Mouse (Mus musculus) gastrocnemius, adult 2 months (tissue): ENCODE data around the gene Adam15. TPM values are rescaled to one million over a fixed set of nuclear protein-coding genes. Genes with fewer than 3 reads are reported as not detected.

Experiments
- DNase-seq: peaks from one replicate; pipeline ENCODE4 v3.0.0; 2022
- H3K27ac ChIP-seq: fragments of 200-600 bp; 2 replicates; pipeline ENCODE4 v1.8.1; 2022; ENCODE audit warnings: mild to moderate bottlenecking
- H3K4me3 ChIP-seq: fragments of 200-600 bp; 2 replicates; pipeline ENCODE4 v1.8.1; 2022; ENCODE audit warnings: mild to moderate bottlenecking, moderate library complexity
- CTCF ChIP-seq: fragments of 200-600 bp; IDR thresholded peaks from 2 replicates; pipeline ENCODE4 v1.8.1; 2022; ENCODE audit warnings: antibody characterized with exemption, mild to moderate bottlenecking, moderate library complexity
- intact Hi-C: fragments of 180-260 bp; cut with DNase I; formaldehyde crosslinking; loops from one replicate; pipeline ENCODE4 v1.15.1; 2025
- total RNA-seq, 2 experiments: library from RNA; stranded (reverse); gene quantifications; 2 replicates each; pipeline ENCODE4 v1.2.3; 2021

Adam15 gene
- total RNA-seq, 2 experiments from 2014 or later: 21.7 to 30.5 TPM

- intact Hi-C loops: loop anchor here (2.0 kb wide), 2 partner anchors 39 to 169 kb away; no protein-coding TSS in a partner anchor
- peak overlapping the region; percentile 50 for H3K4me3 ChIP-seq
- no peak for TF ChIP-seq CTCF
- peak; percentile 37 for DNase-seq
- no peak overlapping the region for H3K27ac ChIP-seq
Measured at GRCm38 (mm10) chr3:89315930-89316831, 33.6 kb downstream of the Adam15 start.

- peak overlapping the region; percentile 38 for H3K27ac ChIP-seq
- intact Hi-C loops: no loop called here
- peak; percentile 83 for DNase-seq
- H3K4me3 ChIP-seq: peak overlapping the region; percentile 50
- peak; percentile 98 for TF ChIP-seq CTCF
Measured at GRCm38 (mm10) chr3:89315195-89315929, 34.4 kb downstream of the Adam15 start.

GRCm38 (mm10) chr3:89314791-89315190, 35.0 kb downstream of the Adam15 start:
- TF ChIP-seq CTCF: no peak
- intact Hi-C loops: no loop called here
- no peak overlapping the region for H3K4me3 ChIP-seq
- no peak for DNase-seq
- H3K27ac ChIP-seq: peak overlapping the region; percentile 38

DNA sequence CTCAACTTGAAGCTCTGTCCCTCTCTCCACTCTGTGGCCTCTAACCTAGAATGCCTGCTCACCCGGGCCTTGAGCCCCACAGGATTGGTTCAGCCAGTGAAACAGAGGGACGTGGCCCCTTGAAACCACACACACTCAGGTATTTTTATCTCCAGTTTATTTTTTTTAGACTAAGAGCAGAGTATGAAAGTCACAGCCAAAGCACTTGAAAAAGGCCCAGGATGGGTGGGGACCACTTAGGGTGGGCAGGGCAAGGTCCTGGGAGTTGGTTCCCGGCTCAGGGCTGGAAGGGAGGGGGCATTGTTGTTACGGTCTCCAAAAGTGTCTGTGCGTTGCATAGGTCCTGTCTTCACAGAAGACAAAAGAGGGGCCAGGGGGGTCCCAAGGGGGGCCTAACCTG, 35.5 kb downstream of the Adam15 start:
- DNase-seq: no peak
- Histone ChIP-seq H3K27ac (0 out of 2 replicates have a peak overlapping the region, but pooled peaks have one; percentile 38), H3K4me3 (no peak overlapping the region)
- intact Hi-C loops: no loop called here
- TF ChIP-seq CTCF: no peak

DNA sequence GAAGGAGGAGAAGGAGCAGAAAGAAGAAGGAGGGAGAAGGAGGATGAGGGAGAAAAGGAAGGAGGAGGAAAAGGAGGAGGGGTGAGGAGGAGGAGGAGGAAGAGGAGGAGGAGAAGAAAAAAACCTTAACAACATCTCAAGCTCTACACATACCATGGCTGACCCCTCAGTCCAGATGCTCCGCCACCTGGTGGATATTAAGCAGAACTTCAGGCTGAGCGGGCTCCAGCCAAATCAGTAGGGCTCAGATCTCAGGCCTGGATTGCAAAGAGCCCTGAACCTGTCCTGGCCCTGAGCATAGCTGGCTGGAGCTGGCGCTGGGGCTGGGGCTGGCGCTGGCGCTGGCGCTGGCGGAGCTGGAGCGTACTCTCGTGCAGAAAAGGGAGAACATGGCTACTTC, 41.7 kb downstream of the Adam15 start:
- DNase-seq: peak; percentile 74
- Histone ChIP-seq H3K27ac (no peak overlapping the region), H3K4me3 (no peak overlapping the region)
- TF ChIP-seq CTCF: peak; percentile 84
- intact Hi-C loops: loop anchor here (2.0 kb wide), 1 partner anchor 61 kb away; the partner anchor contains the start of gene Trim46

- no peak for TF ChIP-seq CTCF
- Histone ChIP-seq H3K4me3 (no peak overlapping the region), H3K27ac (no peak overlapping the region)
- DNase-seq: no peak
- intact Hi-C loops: no loop called here
Measured at GRCm38 (mm10) chr3:89305551-89306325, 44.1 kb downstream of the Adam15 start.

GRCm38 (mm10) chr3:89305105-89305504, 44.7 kb downstream of the Adam15 start:
- TF ChIP-seq CTCF: no peak
- intact Hi-C loops: no loop called here
- no peak for DNase-seq
- Histone ChIP-seq H3K27ac (no peak overlapping the region), H3K4me3 (no peak overlapping the region)

GRCm38 (mm10) chr3:89304440-89304839, 45.4 kb downstream of the Adam15 start:
- intact Hi-C loops: no loop called here
- H3K27ac ChIP-seq: no peak overlapping the region
- H3K4me3 ChIP-seq: no peak overlapping the region
- DNase-seq: no peak
- TF ChIP-seq CTCF: no peak

- TF ChIP-seq CTCF: peak; percentile 32; the same call in 1 of the 2 replicates
- no peak overlapping the region for H3K4me3 ChIP-seq
- no peak overlapping the region for H3K27ac ChIP-seq
- intact Hi-C loops: no loop called here
- DNase-seq: no peak
Measured at GRCm38 (mm10) chr3:89300514-89300913, 49.3 kb downstream of the Adam15 start.

DNA sequence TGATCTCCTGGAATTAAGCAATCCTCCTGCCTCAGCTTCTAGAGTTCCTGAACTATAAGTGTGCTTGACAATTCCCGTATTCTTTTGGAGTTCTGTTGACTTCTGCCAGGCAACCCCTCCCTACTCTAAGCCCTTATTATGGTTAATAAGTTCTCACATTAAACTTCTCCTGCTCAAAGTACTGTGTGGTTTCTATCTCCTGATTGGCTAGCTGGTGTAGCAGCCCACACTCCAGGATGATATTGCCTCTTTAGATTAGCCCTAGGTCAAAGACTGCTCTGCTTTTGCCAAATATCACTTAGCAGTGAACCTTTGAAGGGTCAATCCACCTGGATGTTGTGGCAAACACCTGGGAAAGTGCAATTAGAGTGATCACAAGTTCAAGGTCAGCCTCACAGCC, 49.7 kb downstream of the Adam15 start:
- no peak for DNase-seq
- Histone ChIP-seq H3K4me3 (peak overlapping the region; percentile 64), H3K27ac (no peak overlapping the region)
- intact Hi-C loops: no loop called here
- no peak for TF ChIP-seq CTCF

DNA sequence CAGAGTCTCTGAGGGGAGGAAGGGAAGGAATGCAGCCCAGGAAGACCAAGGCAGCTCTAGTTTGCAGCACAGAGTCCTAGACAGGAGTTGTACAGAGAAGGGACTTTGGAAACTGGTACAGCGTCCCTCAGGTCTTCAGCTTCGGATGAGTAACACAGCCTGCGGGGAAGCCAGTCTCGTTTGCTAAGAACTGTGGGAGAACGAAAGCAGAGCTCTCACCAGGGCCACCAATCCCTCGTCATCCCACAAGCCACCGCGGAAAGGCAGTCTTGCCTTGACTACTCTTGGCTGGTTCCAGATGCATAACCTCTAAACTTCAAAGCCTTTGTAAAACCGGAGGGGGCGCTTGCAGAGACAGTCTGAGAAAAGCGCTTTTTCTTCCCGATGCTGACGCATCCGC, 50.3 kb downstream of the Adam15 start:
- no peak for DNase-seq
- Histone ChIP-seq H3K27ac (peak overlapping the region; percentile 38; the same call in 1 of the 2 replicates), H3K4me3 (peak overlapping the region; percentile 64)
- intact Hi-C loops: no loop called here
- no peak for TF ChIP-seq CTCF

- Histone ChIP-seq H3K27ac (no peak overlapping the region), H3K4me3 (no peak overlapping the region)
- no peak for DNase-seq
- intact Hi-C loops: no loop called here
- TF ChIP-seq CTCF: no peak
Measured at GRCm38 (mm10) chr3:89298908-89299307, 50.9 kb downstream of the Adam15 start.
